Mouse (Mus musculus) liver, postnatal 0 days (tissue): ENCODE measurements at regions not wholly inside any gene's neighbourhood (a gene's known extent, or its start where the extent isn't known, plus 50 kb on each side); places are given as distances from the start of the nearest gene placed in this dataset.

Source experiments
- CTCF ChIP-seq: sonication (generic); IDR thresholded peaks from 2 replicates; pipeline ENCODE4 v1.5.1; 2016; ENCODE audit warnings: antibody characterized with exemption, low read depth
- EP300 ChIP-seq: IDR thresholded peaks from 2 replicates; pipeline ENCODE4 v1.6.1; 2016; ENCODE audit warnings: antibody characterized with exemption, low read depth, mild to moderate bottlenecking

DNA sequence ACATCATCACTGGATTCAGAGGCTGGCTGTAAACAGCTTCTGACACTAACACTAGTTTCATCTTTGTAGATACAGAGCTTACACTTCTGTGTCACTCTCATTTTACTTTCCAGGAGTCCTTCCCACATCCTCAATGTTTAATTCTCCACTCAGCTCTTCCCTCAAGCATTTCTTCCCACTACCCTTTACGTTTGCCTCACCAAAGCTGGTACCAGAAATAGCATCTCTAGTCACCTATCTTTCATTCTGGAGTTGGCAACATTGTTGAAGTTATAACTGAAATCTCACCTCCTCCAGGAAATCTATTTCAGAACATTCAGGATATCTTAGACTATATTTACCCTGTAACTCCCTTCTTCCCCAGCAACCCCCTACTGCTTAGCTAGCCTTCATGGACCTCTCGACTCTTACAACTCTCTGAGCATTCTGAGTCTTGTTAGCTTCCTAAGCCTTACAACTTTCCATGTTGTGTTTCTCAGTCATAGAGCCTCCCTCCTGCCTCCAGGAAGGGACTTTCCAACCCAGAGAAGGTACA is 258.3 kb upstream of the BB014433 start:
- TF ChIP-seq CTCF (no peak), EP300 (no peak)
